Mouse (Mus musculus) stomach, embryonic 14.5 days (tissue): ENCODE results near the gene Trappc10. TPM values are rescaled to one million over a fixed set of nuclear protein-coding genes. Genes with fewer than 3 reads are reported as not detected.
A peak's percentile ranks its signal among the peaks of the same experiment; 100 is the strongest.
"Not testable (repeated sequence)": the region's sequence is repeated elsewhere in the genome, so short reads cannot be mapped to it uniquely, and the experiment has no call there.

Source experiments
- ATAC-seq: fragments of 200-750 bp; cut with Nextera tagmentation; 2 replicates; pipeline ENCODE4 v1.8.0; 2017; ENCODE audit warnings: low read depth, moderate TSS enrichment; ENCODE audit not compliant: insufficient number of reproducible peaks, insufficient read depth, low FRiP score
- H3K27ac ChIP-seq: fragments of 300-500 bp; sonication (generic); 2 replicates; pipeline ENCODE4 v1.5.1; 2014; ENCODE audit warnings: mild to moderate bottlenecking, low read length, moderate library complexity, mixed read lengths
- H3K27me3 ChIP-seq: fragments of 300-500 bp; sonication (generic); 2 replicates; pipeline ENCODE4 v1.6.1; 2014; ENCODE audit warnings: low read length, control low read depth, mixed read lengths; ENCODE audit not compliant: control insufficient read depth, insufficient read depth
- H3K36me3 ChIP-seq: fragments of 300-500 bp; sonication (generic); 2 replicates; pipeline ENCODE4 v1.6.1; 2014; ENCODE audit warnings: mild to moderate bottlenecking, control low read depth, low read length, moderate library complexity, mixed read lengths; ENCODE audit not compliant: control insufficient read depth, insufficient read depth
- H3K4me1 ChIP-seq: fragments of 300-500 bp; sonication (generic); 2 replicates; pipeline ENCODE4 v1.6.1; 2014; ENCODE audit warnings: low read length, control low read depth, mixed read lengths; ENCODE audit not compliant: control insufficient read depth, insufficient read depth
- H3K4me2 ChIP-seq: fragments of 300-500 bp; sonication (generic); replicated peaks from 2 replicates; pipeline ENCODE4 v1.6.1; 2014; ENCODE audit warnings: low read depth, low read length, control low read depth
- H3K4me3 ChIP-seq: fragments of 300-500 bp; sonication (generic); 2 replicates; pipeline ENCODE4 v1.5.1; 2014; ENCODE audit warnings: low read depth, low read length, control low read depth
- H3K9ac ChIP-seq: fragments of 300-500 bp; sonication (generic); replicated peaks from 2 replicates; pipeline ENCODE4 v1.6.1; 2014; ENCODE audit warnings: low read depth, mild to moderate bottlenecking, control low read depth, low read length, moderate library complexity, mixed read lengths
- H3K9me3 ChIP-seq: fragments of 300-500 bp; sonication (generic); 2 replicates; pipeline ENCODE4 v1.6.1; 2016; ENCODE audit warnings: low read depth, low read length, control low read depth; ENCODE audit not compliant: control insufficient read depth
- WGBS: fragments of 180-500 bp; shearing (Covaris S2); extraction: QIAGEN DNeasy Blood & Tissue Kit; methylation state at CpG from one replicate; pipeline ENCODE4 v1.1.7; 2014; 5-methylcytosine and 5-hydroxymethylcytosine counted together
- polyA plus RNA-seq: library from polyadenylated mRNA; unstranded; fragments of >200 nt; fragmentation: Nextera tagmentation; extraction: Ambion mirVana; gene quantifications from 2 replicates; pipeline ENCODE4 v1.2.1, GENCODE M21; 2014

Trappc10 gene
- polyA plus RNA-seq, 1 experiment from 2014 or later = 14.7 TPM

- no peak overlapping the region for H3K27ac ChIP-seq
- no peak overlapping the region for H3K4me2 ChIP-seq
- H3K4me1 ChIP-seq = no peaks in the 10 kb centered on the region
- no peak overlapping the region for H3K4me3 ChIP-seq
- H3K9ac ChIP-seq = no peak overlapping the region
- peaks cover 47% of the 10 kb centered on the region for H3K36me3 ChIP-seq
- peak; percentile 63; the same call in 1 of the 2 replicates for ATAC-seq
- WGBS = 77% methylated on average over 6 of the region's 6 CpGs
- no peaks in the 10 kb centered on the region for H3K9me3 ChIP-seq
- H3K27me3 ChIP-seq = no peaks in the 10 kb centered on the region
These were observed 27.9 kb downstream of the Trappc10 start for GRCm38 (mm10) chr10:78216376-78217083.

DNA sequence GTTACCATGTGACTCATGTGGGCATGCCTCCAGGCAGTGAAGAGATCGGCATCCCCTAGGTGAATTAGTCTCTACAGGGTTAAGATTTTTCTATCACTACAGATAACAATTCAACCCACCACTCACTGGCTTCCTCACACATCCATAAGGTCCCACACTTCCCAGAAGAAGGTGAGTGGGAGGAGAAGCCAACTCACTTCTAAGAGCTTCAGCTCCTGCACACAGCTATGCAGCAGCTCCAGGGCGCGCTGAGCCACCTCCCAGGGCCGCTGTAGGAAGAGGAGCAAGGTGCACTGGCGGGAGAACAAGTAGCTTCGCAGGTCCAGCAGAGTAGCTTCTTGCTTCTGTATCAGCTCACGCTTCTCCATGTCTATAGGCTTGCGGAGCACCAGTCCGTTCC, 30.1 kb downstream of the Trappc10 start:
- Histone ChIP-seq H3K36me3 (peaks cover 58% of the 10 kb centered on the region), H3K9ac (no peak overlapping the region), H3K27me3 (no peaks in the 10 kb centered on the region), H3K27ac (no peak overlapping the region), H3K4me3 (no peak overlapping the region), H3K9me3 (no peaks in the 10 kb centered on the region), H3K4me1 (no peaks in the 10 kb centered on the region), H3K4me2 (no peak overlapping the region)
- WGBS = 93% methylated on average over 9 of the region's 9 CpGs
- no peak for ATAC-seq

- no peaks in the 10 kb centered on the region for H3K27me3 ChIP-seq
- no peaks in the 10 kb centered on the region for H3K9me3 ChIP-seq
- H3K4me3 ChIP-seq = no peak overlapping the region
- peaks cover 63% of the 10 kb centered on the region for H3K36me3 ChIP-seq
- no peaks in the 10 kb centered on the region for H3K4me1 ChIP-seq
- no peak for ATAC-seq
- H3K4me2 ChIP-seq = no peak overlapping the region
- no peak overlapping the region for H3K27ac ChIP-seq
- no peak overlapping the region for H3K9ac ChIP-seq
- WGBS = 69% methylated on average over 6 of the region's 6 CpGs
These were observed 33.1 kb downstream of the Trappc10 start for GRCm38 (mm10) chr10:78211311-78211710.

DNA sequence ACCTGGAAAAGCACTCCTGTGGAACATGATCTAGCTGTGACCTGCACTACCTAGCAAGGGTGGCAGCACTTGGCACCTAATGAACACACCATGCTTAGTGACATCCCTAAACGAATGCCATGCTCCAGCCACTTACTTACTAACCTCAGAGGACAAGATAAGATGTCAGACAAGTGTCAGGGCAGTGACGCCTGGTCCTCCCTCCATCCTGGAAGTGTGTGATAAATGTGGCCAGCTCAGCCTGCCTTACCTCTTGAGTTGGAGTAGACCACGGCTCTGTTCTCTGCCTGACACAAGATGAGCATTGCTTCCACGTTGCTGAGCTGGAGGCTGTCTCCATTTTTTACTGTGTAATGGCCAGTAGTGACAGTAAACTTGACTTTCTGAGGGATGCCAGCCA, 43.3 kb downstream of the Trappc10 start:
- Histone ChIP-seq H3K36me3 (peaks cover 60% of the 10 kb centered on the region), H3K4me2 (no peak overlapping the region), H3K27ac (no peak overlapping the region), H3K9me3 (no peaks in the 10 kb centered on the region), H3K27me3 (no peaks in the 10 kb centered on the region), H3K4me1 (no peaks in the 10 kb centered on the region), H3K9ac (no peak overlapping the region), H3K4me3 (no peak overlapping the region)
- 79% methylated on average over 4 of the region's 4 CpGs for WGBS
- no peak for ATAC-seq

DNA sequence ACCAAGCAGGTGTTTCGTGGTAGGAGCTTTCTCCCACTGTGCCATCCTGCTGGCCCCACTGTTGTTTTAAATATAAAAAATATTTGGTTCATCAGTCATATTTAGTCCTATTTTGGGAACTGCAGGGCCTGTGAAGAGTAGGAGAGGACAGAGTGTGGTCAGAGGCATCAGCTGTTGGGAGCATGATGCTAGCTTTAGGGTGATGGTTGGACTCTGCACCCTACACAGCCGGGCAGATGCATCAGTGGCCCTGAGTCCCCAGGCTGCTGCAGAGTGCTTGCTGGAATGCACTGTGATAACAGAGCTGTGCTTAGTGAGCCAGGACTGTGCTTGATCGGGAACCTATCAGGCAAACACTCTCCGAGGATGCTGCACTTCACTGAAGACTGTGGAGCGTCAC, 51.5 kb downstream of the Trappc10 start:
- Histone ChIP-seq H3K9ac (no peak overlapping the region), H3K4me3 (no peak overlapping the region), H3K27me3 (no peaks in the 10 kb centered on the region), H3K36me3 (peaks cover 80% of the 10 kb centered on the region), H3K9me3 (no peaks in the 10 kb centered on the region), H3K27ac (no peak overlapping the region), H3K4me2 (no peak overlapping the region), H3K4me1 (no peaks in the 10 kb centered on the region)
- WGBS = 88% methylated on average over 5 of the region's 5 CpGs
- no peak for ATAC-seq

GRCm38 (mm10) chr10:78186076-78186475, 58.4 kb downstream of the Trappc10 start:
- peaks cover 49% of the 10 kb centered on the region for H3K36me3 ChIP-seq
- not testable (repeated sequence) for ATAC-seq, H3K4me1 ChIP-seq, H3K9me3 ChIP-seq, H3K4me2 ChIP-seq, H3K27ac ChIP-seq, H3K9ac ChIP-seq, H3K27me3 ChIP-seq, H3K4me3 ChIP-seq
- 82% methylated on average over 4 of the region's 4 CpGs for WGBS

DNA sequence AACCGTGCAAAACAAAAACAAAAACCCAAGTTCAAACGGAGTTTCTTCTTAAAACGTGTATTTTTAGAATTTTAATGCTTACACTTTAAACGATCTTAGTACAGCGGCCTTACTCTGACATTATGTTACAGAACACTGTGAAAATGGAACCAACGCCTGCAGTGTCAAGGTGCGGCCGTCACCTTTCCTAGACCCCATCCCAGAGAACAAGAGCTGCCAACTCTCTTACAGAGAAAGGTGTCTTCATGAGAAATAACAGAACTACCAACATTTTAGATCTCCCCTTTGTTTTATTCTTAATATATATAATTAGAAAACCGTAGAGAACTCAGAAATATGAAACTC, 59.1 kb downstream of the Trappc10 start:
- 14% methylated on average over 9 of the region's 9 CpGs for WGBS
- Histone ChIP-seq H3K4me3 (peak overlapping the region; percentile 79), H3K9ac (no peak overlapping the region; the same call in 1 of the 2 replicates), H3K4me2 (peak overlapping the region; percentile 97), H3K9me3 (no peaks in the 10 kb centered on the region), H3K27ac (peak overlapping the region; percentile 56), H3K27me3 (no peaks in the 10 kb centered on the region), H3K4me1 (peaks cover 7% of the 10 kb centered on the region; the same call in 1 of the 2 replicates), H3K36me3 (peaks cover 50% of the 10 kb centered on the region)
- ATAC-seq = peak; percentile 7; the same call in 1 of the 2 replicates

DNA sequence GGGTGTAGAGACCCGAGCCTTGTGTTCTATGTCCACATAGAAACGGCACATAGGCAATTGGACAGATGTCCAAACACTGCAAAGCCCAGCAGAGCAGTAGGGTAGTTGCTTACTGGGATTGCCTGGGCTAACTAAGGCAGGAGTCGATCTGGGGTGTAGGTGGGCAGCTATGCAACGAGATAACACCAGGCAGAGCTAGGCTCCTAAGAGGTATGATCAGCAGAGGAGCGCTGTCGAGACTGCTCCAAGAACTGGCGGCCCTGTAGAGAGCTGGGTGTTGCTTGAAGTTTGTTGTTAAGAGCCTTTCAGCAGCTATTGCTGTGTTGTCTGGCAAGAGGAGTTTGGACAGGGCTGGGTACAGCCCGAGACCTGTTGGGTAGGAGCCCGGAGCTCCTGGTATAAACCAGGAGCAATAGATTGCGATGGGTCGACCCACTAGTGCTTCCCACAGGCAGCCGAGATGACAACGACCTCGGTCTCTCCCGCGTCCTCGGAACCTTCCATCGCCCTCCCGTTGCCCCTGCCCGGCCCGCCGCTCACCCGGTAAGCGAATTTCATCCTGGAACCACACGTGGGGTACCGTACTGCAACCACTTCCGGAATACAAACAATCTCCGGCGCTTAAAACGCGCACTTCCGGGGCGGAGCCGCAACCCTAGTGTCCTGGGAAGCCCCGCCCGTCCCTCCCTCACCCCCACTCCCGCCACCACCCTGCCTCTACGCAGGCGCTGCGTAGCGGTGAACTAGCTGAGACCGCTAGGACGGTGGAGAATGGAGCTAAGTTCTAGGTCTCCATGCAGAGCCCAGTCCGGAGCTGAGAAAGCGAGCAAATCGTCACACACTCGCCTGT, 59.7 kb downstream of the Trappc10 start, which contains the start of gene Pwp2:
Pwp2 (minus strand) TSS at position 619 of the 850 bp plus-strand sequence.
- peak within 1 kb of the TSS; percentile 97 for H3K4me2 ChIP-seq
- no peaks in the 10 kb centered on the region for H3K9me3 ChIP-seq
- WGBS = 1% methylated on average over 47 of the region's 47 CpGs
- no peaks in the 10 kb centered on the region for H3K27me3 ChIP-seq
- peak within 1 kb of the TSS; percentile 58 for H3K9ac ChIP-seq
- peak within 1 kb of the TSS; percentile 79 for H3K4me3 ChIP-seq
- peak; percentile 96 for ATAC-seq
- peaks cover 52% of the 10 kb centered on the region for H3K36me3 ChIP-seq
- H3K27ac ChIP-seq = peak within 1 kb of the TSS; percentile 56
- H3K4me1 ChIP-seq = peaks cover 7% of the 10 kb centered on the region; the same call in 1 of the 2 replicates
